Mouse (Mus musculus) stomach, embryonic 15.5 days (tissue): ENCODE measurements around the gene Pspc1. TPM values are rescaled to one million over a fixed set of nuclear protein-coding genes. Genes with fewer than 3 reads are reported as not detected.
"Not testable (repeated sequence)": the region's sequence is repeated elsewhere in the genome, so short reads cannot be mapped to it uniquely, and the experiment has no call there.

Experiments
- ATAC-seq: fragments of 200-750 bp; cut with Nextera tagmentation; 2 replicates; pipeline ENCODE4 v1.8.0; 2017; ENCODE audit warnings: low read depth, moderate number of reproducible peaks, moderate TSS enrichment; ENCODE audit not compliant: insufficient read depth, low FRiP score
- H3K27ac ChIP-seq: fragments of 300-500 bp; sonication (generic); 2 replicates; pipeline ENCODE4 v1.5.1; 2015; ENCODE audit warnings: mild to moderate bottlenecking, inconsistent platforms
- H3K27me3 ChIP-seq: fragments of 300-500 bp; sonication (generic); replicated peaks from 2 replicates; pipeline ENCODE4 v1.6.1; 2015; ENCODE audit warnings: inconsistent platforms
- H3K36me3 ChIP-seq: fragments of 300-500 bp; sonication (generic); 2 replicates; pipeline ENCODE4 v1.6.1; 2015; ENCODE audit warnings: inconsistent platforms
- H3K4me1 ChIP-seq: fragments of 300-500 bp; sonication (generic); 2 replicates; pipeline ENCODE4 v1.6.1; 2015; ENCODE audit warnings: inconsistent platforms
- H3K4me2 ChIP-seq: fragments of 300-500 bp; sonication (generic); 2 replicates; pipeline ENCODE4 v1.6.1; 2015; ENCODE audit warnings: mild to moderate bottlenecking, inconsistent platforms
- H3K4me3 ChIP-seq: fragments of 300-500 bp; sonication (generic); replicated peaks from 2 replicates; pipeline ENCODE4 v1.5.1; 2015; ENCODE audit warnings: inconsistent platforms
- H3K9ac ChIP-seq: fragments of 300-500 bp; sonication (generic); 2 replicates; pipeline ENCODE4 v1.6.1; 2015; ENCODE audit warnings: inconsistent platforms
- H3K9me3 ChIP-seq: fragments of 300-500 bp; sonication (generic); 2 replicates; pipeline ENCODE4 v1.6.1; 2016; ENCODE audit warnings: inconsistent platforms
- WGBS: fragments of 180-500 bp; shearing (Covaris S2); methylation state at CpG from one replicate; pipeline ENCODE4 v1.1.7; 2015; 5-methylcytosine and 5-hydroxymethylcytosine counted together
- polyA plus RNA-seq: library from polyadenylated mRNA; unstranded; fragments of >200 nt; fragmentation: Nextera tagmentation; extraction: Ambion mirVana; gene quantifications from 2 replicates; pipeline ENCODE4 v1.2.1, GENCODE M21; 2015

Gene Pspc1
- polyA plus RNA-seq, 1 experiment from 2014 or later, result 26.9 TPM

DNA sequence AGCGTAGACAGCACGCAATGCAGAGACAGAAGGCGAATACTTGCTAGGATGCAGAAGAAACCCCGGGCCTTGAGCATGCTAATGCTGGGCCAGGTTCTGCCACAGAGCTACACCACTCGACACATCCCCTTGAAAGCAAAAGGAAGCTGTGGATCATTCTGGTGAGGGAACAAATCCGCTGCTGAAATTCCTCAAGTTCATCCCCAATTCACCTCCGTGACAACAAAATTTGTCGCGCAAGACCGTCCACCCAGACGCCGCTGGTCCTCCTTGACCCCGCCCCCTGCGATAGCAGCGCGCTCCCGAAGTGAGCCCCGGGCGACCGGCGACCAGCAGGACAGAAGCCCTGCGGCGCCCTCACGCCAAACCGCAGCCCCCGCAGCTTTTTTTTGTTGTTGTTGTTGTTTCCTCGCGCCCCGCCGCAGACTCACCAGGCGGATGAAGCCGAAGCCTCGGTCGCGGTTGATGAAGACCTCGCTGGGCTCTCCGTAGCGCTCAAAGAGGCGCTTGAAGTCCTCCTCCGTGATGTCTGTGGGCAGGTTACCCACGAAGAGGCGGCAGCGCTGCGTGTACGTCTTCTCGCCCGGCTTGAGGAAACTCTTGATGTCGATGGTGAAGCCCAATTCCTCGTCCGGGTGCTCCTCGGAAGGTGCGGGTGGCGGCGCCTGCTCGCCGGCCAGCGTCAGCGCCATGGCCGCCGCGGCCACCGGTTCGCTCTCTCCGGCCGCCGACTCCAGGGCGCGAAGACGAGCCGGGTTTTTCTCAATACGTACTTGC, 568 bp downstream of the Pspc1 start:
- Histone ChIP-seq H3K4me3 (peak overlapping the region; percentile 93), H3K9ac (peak overlapping the region; percentile 87), H3K4me2 (peak overlapping the region; percentile 80), H3K27ac (peak overlapping the region; percentile 97), H3K4me1 (0 out of 2 replicates have a peak, but pooled peaks cover 9% of the 10 kb centered on the region), H3K9me3 (no peaks in the 10 kb centered on the region), H3K27me3 (no peaks in the 10 kb centered on the region), H3K36me3 (peaks cover 4% of the 10 kb centered on the region; the same call in 1 of the 2 replicates)
- peak; percentile 55 for ATAC-seq
- under 1% methylated on average over 71 of the region's 71 CpGs for WGBS

DNA sequence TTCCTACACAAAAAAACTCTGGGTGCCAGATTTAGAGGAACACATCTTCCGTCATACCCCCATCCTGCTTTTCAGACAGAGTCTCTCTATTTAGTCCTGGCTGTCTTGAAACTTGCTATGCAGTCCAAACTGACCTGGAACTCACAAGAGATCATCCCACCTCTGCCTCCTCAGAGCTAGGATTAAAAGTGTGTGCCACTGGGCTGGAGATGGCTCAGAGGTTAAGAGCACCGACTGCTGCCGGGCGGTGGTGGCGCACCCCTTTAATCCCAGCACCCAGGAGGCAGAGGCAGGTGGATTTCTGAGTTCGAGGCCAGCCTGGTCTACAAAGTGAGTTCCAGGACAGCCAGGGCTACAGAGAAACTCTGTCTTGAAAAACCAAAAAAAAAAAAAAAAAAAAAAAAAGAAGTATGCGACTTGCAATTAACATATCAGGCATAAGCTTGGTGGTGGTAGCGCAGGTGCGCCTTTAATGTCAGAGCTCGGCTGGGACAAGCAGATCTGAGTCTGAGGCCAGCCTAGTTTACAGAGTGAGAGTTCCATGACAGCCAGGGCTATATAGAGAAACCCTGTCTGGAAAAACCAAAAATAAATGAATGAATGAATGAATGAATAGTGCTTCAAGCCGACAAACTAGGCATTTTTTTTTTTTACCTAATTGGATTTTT, 1.4 kb downstream of the Pspc1 start:
- H3K4me2 ChIP-seq, result peak overlapping the region; percentile 80
- H3K4me3 ChIP-seq, result peak overlapping the region; percentile 93
- peak overlapping the region; percentile 87 for H3K9ac ChIP-seq
- peaks cover 5% of the 10 kb centered on the region for H3K36me3 ChIP-seq
- 21% methylated on average over 11 of the region's 11 CpGs for WGBS
- H3K27ac ChIP-seq, result no peak overlapping the region
- no peaks in the 10 kb centered on the region for H3K27me3 ChIP-seq
- no peak for ATAC-seq
- H3K9me3 ChIP-seq, result no peaks in the 10 kb centered on the region
- H3K4me1 ChIP-seq, result 0 out of 2 replicates have a peak, but pooled peaks cover 9% of the 10 kb centered on the region

- Histone ChIP-seq H3K27ac (no peak overlapping the region), H3K4me1 (0 out of 2 replicates have a peak, but pooled peaks cover 9% of the 10 kb centered on the region), H3K27me3 (no peaks in the 10 kb centered on the region), H3K4me3 (no peak overlapping the region), H3K36me3 (peaks cover 8% of the 10 kb centered on the region), H3K4me2 (peak overlapping the region; percentile 43), H3K9me3 (no peaks in the 10 kb centered on the region), H3K9ac (no peak overlapping the region)
- 47% methylated on average over 4 of the region's 4 CpGs for WGBS
- no peak for ATAC-seq
These were observed 2.7 kb downstream of the Pspc1 start for GRCm38 (mm10) chr14:56775416-56775815.

DNA sequence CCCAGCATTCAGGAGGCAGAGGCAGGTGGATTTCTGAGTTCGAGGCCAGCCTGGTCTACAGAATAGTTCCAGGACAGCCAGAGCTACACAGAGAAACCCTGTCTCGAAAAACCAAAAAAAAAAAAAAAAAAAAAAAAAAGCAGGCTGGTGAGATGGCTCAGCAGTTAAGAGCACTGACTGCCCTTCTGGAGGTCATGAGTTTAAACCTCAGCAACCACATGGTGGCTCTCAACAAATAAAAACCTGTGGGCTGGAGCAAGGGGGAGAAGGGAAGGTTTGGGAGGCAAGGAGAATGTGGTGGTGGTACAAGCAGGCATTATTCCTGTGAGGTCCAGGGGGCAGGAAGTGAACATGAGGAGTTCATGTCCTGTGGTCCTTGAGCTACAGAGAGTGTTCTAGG, 11.7 kb downstream of the Pspc1 start:
- H3K27ac ChIP-seq, H3K9ac ChIP-seq, H3K4me3 ChIP-seq, ATAC-seq, H3K36me3 ChIP-seq, H3K27me3 ChIP-seq, H3K4me1 ChIP-seq, H3K9me3 ChIP-seq, H3K4me2 ChIP-seq: not testable (repeated sequence)
- WGBS, result 81% methylated on average over 2 of the region's 2 CpGs

GRCm38 (mm10) chr14:56765117-56765516, 13.0 kb downstream of the Pspc1 start:
- H3K9me3 ChIP-seq, H3K9ac ChIP-seq, H3K4me3 ChIP-seq, H3K27ac ChIP-seq, ATAC-seq, H3K4me1 ChIP-seq, H3K4me2 ChIP-seq, H3K27me3 ChIP-seq: not testable (repeated sequence)
- 90% methylated on average over 3 of the region's 3 CpGs for WGBS
- H3K36me3 ChIP-seq, result peaks cover 18% of the 10 kb centered on the region

- H3K27ac ChIP-seq, result no peak overlapping the region
- H3K9ac ChIP-seq, result no peak overlapping the region
- H3K27me3 ChIP-seq, result no peaks in the 10 kb centered on the region
- no peak overlapping the region for H3K4me2 ChIP-seq
- H3K9me3 ChIP-seq, result no peaks in the 10 kb centered on the region
- no peaks in the 10 kb centered on the region for H3K4me1 ChIP-seq
- ATAC-seq, result no peak
- WGBS, result 92% methylated on average over 4 of the region's 4 CpGs
- H3K36me3 ChIP-seq, result peaks cover 12% of the 10 kb centered on the region; the same call in 1 of the 2 replicates
- H3K4me3 ChIP-seq, result no peak overlapping the region
These were observed 26.8 kb downstream of the Pspc1 start for GRCm38 (mm10) chr14:56751282-56751681.

GRCm38 (mm10) chr14:56740175-56740574, 37.9 kb downstream of the Pspc1 start:
- Histone ChIP-seq H3K27ac (no peak overlapping the region), H3K4me3 (no peak overlapping the region), H3K36me3 (peaks cover 4% of the 10 kb centered on the region; the same call in 1 of the 2 replicates), H3K27me3 (no peaks in the 10 kb centered on the region), H3K9ac (no peak overlapping the region), H3K9me3 (no peaks in the 10 kb centered on the region), H3K4me1 (no peaks in the 10 kb centered on the region), H3K4me2 (no peak overlapping the region)
- no peak for ATAC-seq
- WGBS, result 93% methylated on average over 1 of the region's 1 CpGs

- no peaks in the 10 kb centered on the region for H3K4me1 ChIP-seq
- no peak overlapping the region for H3K4me3 ChIP-seq
- H3K27ac ChIP-seq, result no peak overlapping the region
- H3K27me3 ChIP-seq, result no peaks in the 10 kb centered on the region
- 62% methylated on average over 1 of the region's 1 CpGs for WGBS
- ATAC-seq, result no peak
- H3K9ac ChIP-seq, result no peak overlapping the region
- H3K9me3 ChIP-seq, result no peaks in the 10 kb centered on the region
- H3K36me3 ChIP-seq, result no peaks in the 10 kb centered on the region
- H3K4me2 ChIP-seq, result no peak overlapping the region
These were observed 51.6 kb downstream of the Pspc1 start for GRCm38 (mm10) chr14:56726493-56726892.

DNA sequence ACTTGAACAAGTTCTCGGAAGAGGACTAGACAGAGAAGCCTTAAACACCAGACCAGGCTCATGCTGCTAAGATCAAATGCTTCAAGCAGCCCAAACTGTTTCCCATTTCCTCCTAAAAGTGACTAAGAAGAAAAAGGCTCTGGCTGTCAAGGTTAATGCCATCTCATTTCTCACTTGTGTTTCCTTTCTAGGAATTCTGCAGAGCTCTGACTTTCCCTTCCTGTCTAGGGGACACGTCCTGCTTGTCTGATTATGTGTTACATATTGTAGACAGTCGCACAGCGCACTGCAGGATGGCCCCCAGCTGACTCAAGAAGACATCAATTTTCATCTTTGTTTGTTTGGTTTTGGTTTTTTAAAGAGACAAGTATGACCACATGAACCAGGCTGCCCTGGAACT, 72.4 kb downstream of the Pspc1 start:
- Histone ChIP-seq H3K4me1 (no peaks in the 10 kb centered on the region), H3K9ac (no peak overlapping the region), H3K27ac (no peak overlapping the region), H3K36me3 (no peaks in the 10 kb centered on the region), H3K4me3 (no peak overlapping the region), H3K9me3 (no peaks in the 10 kb centered on the region), H3K27me3 (no peaks in the 10 kb centered on the region), H3K4me2 (no peak overlapping the region)
- no peak for ATAC-seq
- 52% methylated on average over 4 of the region's 4 CpGs for WGBS

GRCm38 (mm10) chr14:56702644-56703043, 75.5 kb downstream of the Pspc1 start:
- Histone ChIP-seq H3K4me3 (no peak overlapping the region), H3K36me3 (peaks cover 17% of the 10 kb centered on the region), H3K4me1 (no peaks in the 10 kb centered on the region), H3K27ac (no peak overlapping the region), H3K4me2 (no peak overlapping the region), H3K9ac (no peak overlapping the region), H3K27me3 (no peaks in the 10 kb centered on the region), H3K9me3 (no peaks in the 10 kb centered on the region)
- WGBS, result 85% methylated on average over 4 of the region's 4 CpGs
- ATAC-seq, result no peak

DNA sequence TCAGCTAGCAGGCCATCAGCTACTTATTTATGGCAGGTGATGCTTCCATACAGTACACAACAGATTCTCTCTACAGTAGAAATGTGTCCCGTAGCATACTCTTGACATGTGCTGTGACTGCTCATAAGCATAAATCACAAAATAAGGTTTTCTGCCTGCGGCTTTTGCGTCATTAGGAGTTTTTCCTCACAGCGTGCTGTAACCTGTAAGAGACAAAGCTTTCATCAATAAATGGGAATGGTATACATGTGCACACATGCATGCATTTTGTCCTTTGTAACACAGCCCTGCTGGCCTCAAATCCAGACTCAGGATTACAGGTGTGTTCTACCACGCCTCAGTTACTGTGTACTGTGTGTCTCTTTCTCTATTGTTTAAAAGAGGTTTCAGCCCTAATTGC, 80.3 kb downstream of the Pspc1 start:
- Histone ChIP-seq H3K27ac (no peak overlapping the region), H3K4me2 (no peak overlapping the region), H3K36me3 (peaks cover 29% of the 10 kb centered on the region), H3K4me3 (no peak overlapping the region), H3K9me3 (no peaks in the 10 kb centered on the region), H3K9ac (no peak overlapping the region), H3K27me3 (no peaks in the 10 kb centered on the region), H3K4me1 (no peaks in the 10 kb centered on the region)
- 86% methylated on average over 5 of the region's 5 CpGs for WGBS
- no peak for ATAC-seq

DNA sequence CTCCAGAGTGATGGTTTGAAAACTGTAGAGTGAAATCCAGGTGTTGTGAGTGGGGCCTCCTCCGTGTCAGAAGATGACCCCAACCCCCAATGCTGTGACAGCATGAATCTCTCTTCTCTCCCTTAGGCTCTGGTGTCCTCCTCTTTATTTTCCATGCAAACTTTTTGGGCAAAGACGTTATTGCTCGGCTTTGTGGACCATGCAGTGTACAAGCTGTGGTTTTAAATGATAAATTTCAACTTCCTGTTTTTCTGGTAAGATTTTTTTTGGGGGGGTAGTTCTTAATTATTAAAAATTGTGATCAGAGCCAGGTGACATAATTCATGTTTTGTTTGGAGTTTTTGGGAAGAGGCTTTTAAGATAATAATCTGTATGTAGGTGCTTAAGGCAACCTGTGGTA, 82.6 kb downstream of the Pspc1 start:
- Histone ChIP-seq H3K4me2 (no peak overlapping the region), H3K9me3 (no peaks in the 10 kb centered on the region), H3K27ac (no peak overlapping the region), H3K27me3 (no peaks in the 10 kb centered on the region), H3K36me3 (peaks cover 37% of the 10 kb centered on the region), H3K9ac (no peak overlapping the region), H3K4me3 (no peak overlapping the region), H3K4me1 (no peaks in the 10 kb centered on the region)
- 81% methylated on average over 3 of the region's 3 CpGs for WGBS
- no peak for ATAC-seq
